Mouse (Mus musculus) bone marrow macrophage, adult 2 months (primary cell): Measurements from ENCODE around the gene 1700020N01Rik.

Experiments
- CTCF ChIP-seq: IDR thresholded peaks from 2 replicates; pipeline ENCODE4 v1.5.1; 2012; ENCODE audit warnings: low read depth, mild to moderate bottlenecking, low read length, moderate library complexity
- POLR2A ChIP-seq: IDR thresholded peaks from 2 replicates; pipeline ENCODE4 v1.6.1; 2012; ENCODE audit warnings: mild to moderate bottlenecking, low read depth, low read length, borderline replicate concordance

- TF ChIP-seq POLR2A (no peak), CTCF (no peak)
Measured at GRCm38 (mm10) chr10:21573713-21574112, 19.2 kb upstream of the 1700020N01Rik start.
